Mouse (Mus musculus): Measurements from ENCODE around the gene Plekha8.

Plekha8 gene

GRCm38 (mm10) chr6:54655471-54656095 is 60.7 kb downstream of the Plekha8 start:
- DNase-seq = no peak

- no peak for DNase-seq
These were observed 63.0 kb downstream of the Plekha8 start for GRCm38 (mm10) chr6:54657861-54658260.

GRCm38 (mm10) chr6:54669868-54670267 is 75.0 kb downstream of the Plekha8 start:
- DNase-seq = no peak

- DNase-seq = no peak
These were observed 78.0 kb downstream of the Plekha8 start for GRCm38 (mm10) chr6:54672901-54673300.

GRCm38 (mm10) chr6:54679686-54680085 is 84.8 kb downstream of the Plekha8 start:
- DNase-seq = no peak

GRCm38 (mm10) chr6:54680891-54681745 is 86.2 kb downstream of the Plekha8 start, which contains the start of gene Mturn:
TSS of gene Mturn (plus strand) at chr6:54681624.
- peak; percentile 99 for DNase-seq

- no peak for DNase-seq
These were observed 87.0 kb downstream of the Plekha8 start for GRCm38 (mm10) chr6:54681746-54682428.

- peak; percentile 39 to 41 for DNase-seq
These were observed 89.2 kb downstream of the Plekha8 start for GRCm38 (mm10) chr6:54684085-54684484.

GRCm38 (mm10) chr6:54685103-54685502 is 90.2 kb downstream of the Plekha8 start:
- peak in 1 of 2 experiments; percentile 17 for DNase-seq

- DNase-seq = no peak
These were observed 90.9 kb downstream of the Plekha8 start for GRCm38 (mm10) chr6:54685716-54686395.

GRCm38 (mm10) chr6:54686946-54687737 is 92.2 kb downstream of the Plekha8 start:
- DNase-seq = peak in 1 of 2 experiments; percentile 18

- DNase-seq = no peak
These were observed 93.8 kb downstream of the Plekha8 start for GRCm38 (mm10) chr6:54688467-54689323.

GRCm38 (mm10) chr6:54689686-54690085 is 94.8 kb downstream of the Plekha8 start:
- DNase-seq = no peak

GRCm38 (mm10) chr6:54690838-54691237 is 95.9 kb downstream of the Plekha8 start:
- no peak for DNase-seq

- peak in 1 of 2 experiments; percentile 20 for DNase-seq
These were observed 96.6 kb downstream of the Plekha8 start for GRCm38 (mm10) chr6:54691368-54692116.

GRCm38 (mm10) chr6:54692201-54692600 is 97.3 kb downstream of the Plekha8 start:
- DNase-seq = no peak

GRCm38 (mm10) chr6:54693286-54693685 is 98.4 kb downstream of the Plekha8 start:
- no peak for DNase-seq

All from cerebellum, postnatal 14 days (tissue).